Mouse (Mus musculus): ENCODE measurements around the gene Olfr921.

GRCm38 (mm10) chr9:38751999-38752398 lies 20.9 kb upstream of the Olfr921 start, which contains the start of gene Olfr920:
- TF ChIP-seq CTCF (IDR thresholded peaks at IDR 0.05; ENCODE audit: extremely low read depth, insufficient read depth, low read length) (no peak), POLR2A (IDR thresholded peaks at IDR 0.05; ENCODE audit: extremely low read depth, insufficient read depth, low read length) (no peak)

Measured in cortical plate, adult 2 months (tissue).